Mouse (Mus musculus): Measurements from ENCODE around the gene Prkcq. TPM values are rescaled to one million over a fixed set of nuclear protein-coding genes. Genes with fewer than 3 reads are reported as not detected.

The Prkcq gene
- total and polyA plus RNA-seq, 2 experiments from 2014 or later, result 12.9 to 14.8 TPM

DNA sequence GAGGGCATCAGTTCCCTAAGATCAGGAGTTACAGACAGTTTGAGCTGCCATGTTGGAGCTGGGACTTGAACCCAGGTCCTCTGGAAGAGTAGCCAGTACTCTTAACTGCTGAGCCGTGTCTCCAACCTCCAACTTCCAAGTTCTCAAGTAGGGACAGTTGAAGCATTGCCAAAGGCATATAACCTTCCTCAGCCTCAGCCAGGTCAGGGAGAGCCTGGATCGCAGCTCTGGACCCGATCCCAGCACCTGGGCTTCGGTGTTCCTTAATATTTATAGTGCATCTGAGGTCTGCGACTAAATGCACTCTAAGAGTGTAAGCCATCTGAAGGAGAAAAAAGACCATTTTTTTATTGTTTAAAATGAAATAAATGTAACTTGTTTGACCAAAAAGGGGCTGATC is 12.1 kb downstream of the Prkcq start:
- no peak overlapping the region for H3K4me2 ChIP-seq (ENCODE audit: low read depth, low read length)
- H3K27ac ChIP-seq, result no peak overlapping the region
- H3K4me1 ChIP-seq (ENCODE audit: insufficient read depth, low read length), result no peaks in the 10 kb centered on the region
- DNase-seq (ENCODE audit: low spot score) (no peak), ATAC-seq (no peak)
- no peak overlapping the region for H3K4me3 ChIP-seq (ENCODE audit: low read length)
- no peak for TF ChIP-seq CTCF (IDR thresholded peaks at IDR 0.05; ENCODE audit: low read depth)
- H3K27me3 ChIP-seq (ENCODE audit: insufficient read depth, low read length), result no peaks in the 10 kb centered on the region
- WGBS, result 86% methylated on average over 5 of the region's 5 CpGs
- no peak overlapping the region for H3K9ac ChIP-seq (replicated peaks; ENCODE audit: low read length)
- H3K9me3 ChIP-seq (ENCODE audit: low read length), result 0 out of 2 replicates have a peak, but pooled peaks cover 4% of the 10 kb centered on the region
- no peaks in the 10 kb centered on the region for H3K36me3 ChIP-seq (ENCODE audit: insufficient read depth, low read length)

DNA sequence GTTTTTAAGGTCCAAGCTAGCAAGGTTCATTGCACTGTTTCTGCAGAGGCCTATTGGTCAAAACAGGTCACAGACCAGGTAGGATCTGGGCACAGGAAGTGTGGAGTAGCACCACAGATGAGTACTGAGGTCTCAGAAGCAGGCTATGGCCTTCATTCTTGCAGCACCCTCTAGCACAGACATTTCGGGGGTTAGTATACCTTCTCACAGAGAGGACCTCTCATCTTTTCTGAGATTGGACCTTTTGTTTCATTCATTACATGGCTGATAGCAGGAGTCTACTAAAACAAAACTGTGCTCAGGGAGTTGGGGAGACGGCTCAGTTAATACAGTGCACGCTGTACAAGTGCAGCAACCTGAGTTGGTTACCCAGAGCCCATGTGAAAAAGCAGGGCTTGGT is 14.7 kb downstream of the Prkcq start:
- Histone ChIP-seq H3K4me2 (ENCODE audit: low read depth, low read length) (no peak overlapping the region), H3K4me3 (ENCODE audit: low read length) (no peak overlapping the region), H3K36me3 (ENCODE audit: insufficient read depth, low read length) (no peaks in the 10 kb centered on the region), H3K27me3 (ENCODE audit: insufficient read depth, low read length) (no peaks in the 10 kb centered on the region), H3K9me3 (ENCODE audit: low read length) (0 out of 2 replicates have a peak, but pooled peaks cover 4% of the 10 kb centered on the region), H3K9ac (replicated peaks; ENCODE audit: low read length) (no peak overlapping the region), H3K27ac (no peak overlapping the region), H3K4me1 (ENCODE audit: insufficient read depth, low read length) (no peaks in the 10 kb centered on the region)
- DNase-seq (ENCODE audit: low spot score), result no peak
- WGBS, result 98% methylated on average over 3 of the region's 3 CpGs
- TF ChIP-seq CTCF (IDR thresholded peaks at IDR 0.05; ENCODE audit: low read depth), result no peak
- ATAC-seq, result no peak

DNA sequence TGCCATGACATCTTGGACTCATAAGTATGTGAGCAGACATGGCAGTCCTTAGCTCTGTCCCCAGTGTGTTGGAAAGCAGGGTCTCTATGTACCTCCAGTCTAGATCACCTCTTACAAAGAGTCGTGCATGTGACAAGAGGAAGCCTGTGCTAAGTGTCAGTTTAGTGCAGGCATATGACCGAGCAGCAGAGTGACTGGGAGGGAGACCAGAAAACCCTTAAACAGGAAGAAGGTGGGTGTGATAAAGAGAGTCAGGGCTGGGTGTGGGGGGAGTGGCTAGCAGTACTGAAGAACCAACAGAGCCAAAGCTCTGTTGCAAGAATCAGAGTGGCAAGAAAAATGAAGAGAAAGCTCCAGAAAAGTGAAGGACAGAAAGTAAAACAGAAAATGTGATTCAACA is 15.3 kb downstream of the Prkcq start:
- WGBS, result 79% methylated on average over 2 of the region's 2 CpGs
- no peaks in the 10 kb centered on the region for H3K36me3 ChIP-seq (ENCODE audit: insufficient read depth, low read length)
- ATAC-seq, result no peak
- no peak overlapping the region for H3K9ac ChIP-seq (replicated peaks; ENCODE audit: low read length)
- H3K4me2 ChIP-seq (ENCODE audit: low read depth, low read length), result no peak overlapping the region
- DNase-seq (ENCODE audit: low spot score), result no peak
- H3K27ac ChIP-seq, result no peak overlapping the region
- 0 out of 2 replicates have a peak, but pooled peaks cover 4% of the 10 kb centered on the region for H3K9me3 ChIP-seq (ENCODE audit: low read length)
- no peak for TF ChIP-seq CTCF (IDR thresholded peaks at IDR 0.05; ENCODE audit: low read depth)
- H3K27me3 ChIP-seq (ENCODE audit: insufficient read depth, low read length), result no peaks in the 10 kb centered on the region
- no peak overlapping the region for H3K4me3 ChIP-seq (ENCODE audit: low read length)
- H3K4me1 ChIP-seq (ENCODE audit: insufficient read depth, low read length), result no peaks in the 10 kb centered on the region

DNA sequence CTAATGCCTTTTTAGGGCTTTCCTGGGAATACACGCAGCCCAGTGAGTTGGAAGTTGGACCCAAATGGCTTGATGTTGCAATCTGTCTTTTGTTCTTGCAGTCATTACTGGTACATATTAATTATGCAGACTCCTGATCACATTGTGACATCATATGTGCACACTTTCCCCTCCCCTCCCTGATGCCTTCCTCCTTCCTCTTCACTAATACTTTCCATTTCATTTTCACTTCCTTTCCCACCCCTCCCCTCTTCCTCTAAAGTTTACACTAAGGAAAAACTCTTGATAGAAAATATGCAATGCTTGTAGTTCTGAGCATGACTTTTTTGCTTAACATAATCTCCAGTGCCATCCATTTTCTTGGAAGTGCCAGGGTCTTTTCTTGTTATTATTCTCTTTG is 16.4 kb downstream of the Prkcq start:
- Histone ChIP-seq H3K9ac (replicated peaks; ENCODE audit: low read length) (no peak overlapping the region), H3K27ac (no peak overlapping the region), H3K27me3 (ENCODE audit: insufficient read depth, low read length) (no peaks in the 10 kb centered on the region), H3K4me1 (ENCODE audit: insufficient read depth, low read length) (no peaks in the 10 kb centered on the region), H3K4me3 (ENCODE audit: low read length) (no peak overlapping the region), H3K4me2 (ENCODE audit: low read depth, low read length) (no peak overlapping the region), H3K9me3 (ENCODE audit: low read length) (0 out of 2 replicates have a peak, but pooled peaks cover 4% of the 10 kb centered on the region), H3K36me3 (ENCODE audit: insufficient read depth, low read length) (no peaks in the 10 kb centered on the region)
- TF ChIP-seq CTCF (IDR thresholded peaks at IDR 0.05; ENCODE audit: low read depth), result no peak
- ATAC-seq (no peak), DNase-seq (ENCODE audit: low spot score) (no peak)
- WGBS, result 91% methylated on average over 1 of the region's 1 CpGs

DNA sequence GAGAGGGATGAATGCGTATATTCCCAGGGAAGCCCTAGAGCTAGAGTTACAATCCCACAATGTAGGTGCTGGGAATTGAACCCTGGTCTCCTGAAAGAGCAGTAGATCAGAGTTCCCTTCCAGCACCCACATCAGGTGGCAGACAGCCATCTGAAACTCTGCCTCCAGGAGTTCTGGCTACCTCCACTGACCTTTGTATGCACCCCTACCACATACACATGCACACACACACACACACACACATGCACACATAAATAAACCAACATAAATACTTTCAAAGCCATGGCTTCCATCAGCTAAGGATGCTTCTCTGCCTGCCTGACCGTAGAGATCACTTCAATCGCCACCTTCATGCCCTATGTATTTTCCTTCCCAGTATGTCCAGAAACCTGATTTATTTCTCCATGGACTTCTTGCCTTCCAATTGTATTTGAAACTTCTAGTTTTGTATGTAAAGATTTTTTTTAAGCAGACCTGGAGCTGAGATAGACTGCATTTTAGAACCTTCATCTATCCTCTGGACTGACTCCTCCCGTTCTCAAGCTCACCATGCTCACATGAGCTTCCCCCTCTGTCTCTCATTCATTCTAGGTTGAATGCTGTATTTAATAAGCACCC is 17.4 kb downstream of the Prkcq start:
- Histone ChIP-seq H3K27me3 (ENCODE audit: insufficient read depth, low read length) (no peaks in the 10 kb centered on the region), H3K4me1 (ENCODE audit: insufficient read depth, low read length) (no peaks in the 10 kb centered on the region), H3K4me2 (ENCODE audit: low read depth, low read length) (no peak overlapping the region), H3K27ac (no peak overlapping the region), H3K9ac (replicated peaks; ENCODE audit: low read length) (no peak overlapping the region), H3K9me3 (ENCODE audit: low read length) (0 out of 2 replicates have a peak, but pooled peaks cover 4% of the 10 kb centered on the region), H3K36me3 (ENCODE audit: insufficient read depth, low read length) (no peaks in the 10 kb centered on the region), H3K4me3 (ENCODE audit: low read length) (no peak overlapping the region)
- DNase-seq (ENCODE audit: low spot score), result no peak
- TF ChIP-seq CTCF (IDR thresholded peaks at IDR 0.05; ENCODE audit: low read depth), result no peak
- ATAC-seq, result no peak
- WGBS, result 88% methylated on average over 4 of the region's 4 CpGs

DNA sequence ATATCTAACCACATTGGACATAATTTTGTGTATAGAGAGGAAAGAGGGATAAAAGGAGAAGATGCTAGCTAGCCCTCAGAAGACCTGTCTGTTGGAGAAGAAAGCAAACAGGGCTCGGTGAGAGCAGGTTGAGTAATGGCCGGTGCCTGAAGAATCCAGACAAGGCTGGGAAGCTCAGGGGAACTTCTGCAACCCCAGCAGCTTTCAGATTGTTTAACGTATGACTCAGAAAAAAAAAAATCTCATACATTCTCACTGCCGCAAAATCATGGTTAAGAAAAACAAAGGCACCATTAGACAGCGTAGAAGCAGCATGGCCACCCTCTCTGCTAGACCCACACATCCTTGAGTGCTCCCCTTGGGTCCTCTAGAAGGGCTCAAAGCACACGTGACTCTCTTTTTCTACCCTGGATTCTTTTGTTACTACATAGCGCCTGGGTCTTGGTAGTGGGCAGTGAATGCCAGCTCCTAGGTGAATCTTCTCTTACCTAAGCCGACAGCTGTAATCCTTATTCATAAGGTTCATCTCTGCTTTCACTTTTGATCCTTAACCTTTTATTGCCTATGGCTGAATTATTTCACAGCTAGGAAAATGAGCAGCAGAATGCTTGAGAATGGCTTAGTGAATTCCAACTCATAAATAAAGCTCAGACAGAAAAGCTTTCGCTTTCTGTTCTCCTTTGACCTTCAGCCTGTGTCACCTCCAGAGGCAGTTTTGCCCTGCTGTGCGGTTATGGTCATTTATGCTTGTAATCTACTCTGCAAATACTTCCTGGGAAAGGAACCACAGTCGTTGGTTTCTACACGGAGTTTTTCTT is 20.6 kb downstream of the Prkcq start:
- Histone ChIP-seq H3K9me3 (ENCODE audit: low read length) (no peaks in the 10 kb centered on the region), H3K27ac (no peak overlapping the region), H3K4me3 (ENCODE audit: low read length) (no peak overlapping the region), H3K36me3 (ENCODE audit: insufficient read depth, low read length) (no peaks in the 10 kb centered on the region), H3K27me3 (ENCODE audit: insufficient read depth, low read length) (no peaks in the 10 kb centered on the region), H3K9ac (replicated peaks; ENCODE audit: low read length) (no peak overlapping the region), H3K4me2 (ENCODE audit: low read depth, low read length) (no peak overlapping the region), H3K4me1 (ENCODE audit: insufficient read depth, low read length) (no peaks in the 10 kb centered on the region)
- no peak for ATAC-seq
- no peak for TF ChIP-seq CTCF (IDR thresholded peaks at IDR 0.05; ENCODE audit: low read depth)
- WGBS, result 68% methylated on average over 12 of the region's 12 CpGs
- no peak for DNase-seq (ENCODE audit: low spot score)
